Mouse (Mus musculus) small intestine, adult 2 months (tissue): ENCODE data around the gene Creb3l4. TPM values are rescaled to one million over a fixed set of nuclear protein-coding genes. Genes with fewer than 3 reads are reported as not detected.

Experiments used
- H3K27ac ChIP-seq: fragments of 200-500 bp; 2 replicates; pipeline ENCODE4 v1.5.1; 2012; ENCODE audit warnings: low read depth, low read length, control low read depth, inconsistent platforms; ENCODE audit not compliant: insufficient read depth
- H3K27me3 ChIP-seq: fragments of 200-500 bp; 2 replicates; pipeline ENCODE4 v1.6.1; 2012; ENCODE audit warnings: mild to moderate bottlenecking, moderate library complexity, low read length, inconsistent platforms; ENCODE audit not compliant: control insufficient read depth, insufficient read depth
- H3K36me3 ChIP-seq: fragments of 200-500 bp; 2 replicates; pipeline ENCODE4 v1.6.1; 2012; ENCODE audit warnings: mild to moderate bottlenecking, low read length, control low read depth, inconsistent platforms; ENCODE audit not compliant: control insufficient read depth, insufficient read depth
- H3K4me1 ChIP-seq: fragments of 200-500 bp; 2 replicates; pipeline ENCODE4 v1.6.1; 2012; ENCODE audit warnings: low read length, inconsistent platforms, mixed read lengths; ENCODE audit not compliant: control insufficient read depth, insufficient read depth, insufficient read length
- H3K4me3 ChIP-seq: fragments of 200-500 bp; 2 replicates; pipeline ENCODE4 v1.5.1; 2012; ENCODE audit warnings: low read depth, mild to moderate bottlenecking, control low read depth, inconsistent platforms, low read length, moderate library complexity
- CTCF ChIP-seq: fragments of 200-500 bp; IDR thresholded peaks from 2 replicates; pipeline ENCODE4 v1.5.1; 2012; ENCODE audit warnings: low read depth, mild to moderate bottlenecking, control low read depth, inconsistent platforms, low read length, moderate library complexity, mixed read lengths; ENCODE audit not compliant: insufficient replicate concordance, insufficient read length; ENCODE audit errors: extremely low read depth
- POLR2A ChIP-seq: fragments of 200-500 bp; IDR thresholded peaks from 2 replicates; pipeline ENCODE4 v1.6.1; 2012; ENCODE audit warnings: low read depth, mild to moderate bottlenecking, control low read depth, inconsistent platforms, low read length, moderate library complexity
- WGBS: fragments of 180-500 bp; shearing (Covaris S2); methylation state at CpG from one replicate; pipeline ENCODE4 v1.1.7; 2018; 5-methylcytosine and 5-hydroxymethylcytosine counted together
- polyA plus RNA-seq: library from polyadenylated mRNA; depleted of rRNA; stranded (reverse); fragments of >200 nt; gene quantifications from 2 replicates; pipeline ENCODE4 v1.2.3, GENCODE M21; 2012; rRNA removed

Creb3l4 gene
- polyA plus RNA-seq, 1 experiment = 7.0 TPM

DNA sequence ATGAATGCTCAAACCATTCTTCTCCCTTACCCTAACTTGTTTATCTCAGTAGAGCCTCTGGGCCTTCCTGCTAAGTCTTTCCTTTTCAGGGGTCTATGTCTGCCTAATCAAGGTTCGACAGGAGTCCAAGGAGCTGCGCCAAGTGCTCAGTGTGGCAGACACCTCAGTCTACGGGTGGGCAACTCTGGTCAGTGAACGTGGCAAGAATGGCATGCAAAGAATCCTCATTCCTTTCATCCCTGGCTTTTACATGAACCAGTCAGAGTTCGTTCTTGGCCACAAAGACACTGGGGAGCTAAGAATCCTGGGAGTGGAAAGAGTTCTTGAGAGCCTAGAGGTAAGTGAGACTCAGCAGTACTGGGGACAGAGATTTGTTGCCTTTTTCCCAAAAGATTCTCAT lies 39.7 kb downstream of the Creb3l4 start:
- Histone ChIP-seq H3K4me3 (no peak overlapping the region), H3K4me1 (no peaks in the 10 kb centered on the region), H3K36me3 (peaks cover 7% of the 10 kb centered on the region; the same call in 1 of the 2 replicates), H3K27me3 (no peaks in the 10 kb centered on the region), H3K27ac (no peak overlapping the region)
- WGBS = 78% methylated on average over 5 of the region's 5 CpGs
- TF ChIP-seq CTCF (no peak), POLR2A (no peak)

- H3K4me1 ChIP-seq = no peaks in the 10 kb centered on the region
- H3K27ac ChIP-seq = no peak overlapping the region
- 39% methylated on average over 1 of the region's 1 CpGs for WGBS
- H3K36me3 ChIP-seq = peaks cover 2% of the 10 kb centered on the region; the same call in 1 of the 2 replicates
- H3K4me3 ChIP-seq = no peak overlapping the region
- TF ChIP-seq CTCF (no peak), POLR2A (no peak)
- no peaks in the 10 kb centered on the region for H3K27me3 ChIP-seq
These were observed 40.4 kb downstream of the Creb3l4 start for GRCm38 (mm10) chr3:90202884-90203283.

GRCm38 (mm10) chr3:90197548-90197947 lies 45.8 kb downstream of the Creb3l4 start:
- no peak overlapping the region for H3K27ac ChIP-seq
- H3K27me3 ChIP-seq = no peaks in the 10 kb centered on the region

GRCm38 (mm10) chr3:90195644-90196043 lies 47.7 kb downstream of the Creb3l4 start:
- Histone ChIP-seq H3K36me3 (no peaks in the 10 kb centered on the region), H3K27ac (no peak overlapping the region), H3K27me3 (no peaks in the 10 kb centered on the region), H3K4me1 (peaks cover 8% of the 10 kb centered on the region; the same call in 1 of the 2 replicates), H3K4me3 (no peak overlapping the region)
- WGBS = 72% methylated on average over 1 of the region's 1 CpGs
- no peak for TF ChIP-seq POLR2A
- no peak for TF ChIP-seq CTCF

More at GRCm38 (mm10) chr3:90197548-90197947, 45.8 kb downstream of the Creb3l4 start:
- Histone ChIP-seq H3K36me3 (no peaks in the 10 kb centered on the region), H3K4me1 (no peaks in the 10 kb centered on the region), H3K4me3 (no peak overlapping the region)
- TF ChIP-seq POLR2A (no peak), CTCF (no peak)
- 31% methylated on average over 1 of the region's 1 CpGs for WGBS

DNA sequence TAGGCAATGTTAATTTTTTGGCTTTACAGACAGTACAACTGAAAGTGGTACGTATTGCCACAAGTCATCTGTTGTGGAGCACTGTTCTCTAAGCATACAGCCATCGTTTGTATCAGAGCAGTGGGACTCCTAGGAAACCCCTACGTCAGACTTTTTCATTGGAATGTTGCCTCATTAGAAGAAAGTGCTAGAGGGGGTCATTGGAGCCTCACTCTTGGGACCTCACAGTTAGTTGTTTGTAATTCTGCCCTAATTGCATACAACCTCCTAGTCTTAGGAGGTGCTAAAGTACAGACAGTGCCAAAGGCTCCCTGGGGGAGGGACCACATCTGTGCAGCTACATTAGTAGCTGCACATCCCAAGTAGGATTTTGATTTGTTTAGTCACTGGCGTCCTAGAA lies 48.6 kb downstream of the Creb3l4 start:
- H3K4me1 ChIP-seq = peaks cover 10% of the 10 kb centered on the region; the same call in 1 of the 2 replicates
- H3K36me3 ChIP-seq = no peaks in the 10 kb centered on the region
- WGBS = 76% methylated on average over 4 of the region's 4 CpGs
- H3K27ac ChIP-seq = no peak overlapping the region
- H3K27me3 ChIP-seq = no peaks in the 10 kb centered on the region
- H3K4me3 ChIP-seq = no peak overlapping the region
- TF ChIP-seq POLR2A (no peak), CTCF (no peak)

GRCm38 (mm10) chr3:90190859-90191510 lies 52.3 kb downstream of the Creb3l4 start:
- 22% methylated on average over 11 of the region's 11 CpGs for WGBS
- Histone ChIP-seq H3K27ac (no peak overlapping the region), H3K27me3 (no peaks in the 10 kb centered on the region)

More at GRCm38 (mm10) chr3:90190859-90191510, 52.3 kb downstream of the Creb3l4 start:
- TF ChIP-seq POLR2A = no peak
- TF ChIP-seq CTCF = no peak
- Histone ChIP-seq H3K4me1 (peaks cover 10% of the 10 kb centered on the region; the same call in 1 of the 2 replicates), H3K36me3 (no peaks in the 10 kb centered on the region), H3K4me3 (no peak overlapping the region)

Other genes with a start within 250 kb of the Creb3l4 start
- 11.6 and 22.1 TPM in 2 replicates for gene Hax1, start 244.7 kb downstream of the Creb3l4 start, polyA plus RNA-seq
- gene 4933434E20Rik, start 191.9 kb downstream of the Creb3l4 start, polyA plus RNA-seq = 12.9 and 18.1 TPM in 2 replicates
- 26.4 and 52.2 TPM in 2 replicates for gene Ubap2l, start 190.9 kb downstream of the Creb3l4 start, polyA plus RNA-seq
- gene Tpm3, start 170.9 kb downstream of the Creb3l4 start, polyA plus RNA-seq = 45.4 and 101 TPM in 2 replicates
- 0.10 and 0.15 TPM in 2 replicates for gene Nup210l, start 139.4 kb downstream of the Creb3l4 start, polyA plus RNA-seq
- 581 and 835 TPM in 2 replicates for gene Rps27, start 29.9 kb downstream of the Creb3l4 start, polyA plus RNA-seq
- gene Rab13, start 29.8 kb downstream of the Creb3l4 start, polyA plus RNA-seq = 1.1 and 2.0 TPM in 2 replicates
- 70.7 and 84.2 TPM in 2 replicates for gene Jtb, start 11.9 kb downstream of the Creb3l4 start, polyA plus RNA-seq
- 46.2 and 72.7 TPM in 2 replicates for gene Slc39a1, start 4.7 kb upstream of the Creb3l4 start, polyA plus RNA-seq
- gene Crtc2, start 10.7 kb upstream of the Creb3l4 start, polyA plus RNA-seq = 31.4 and 57.0 TPM in 2 replicates
- gene Dennd4b, start 21.7 kb upstream of the Creb3l4 start, polyA plus RNA-seq = 10.7 and 14.1 TPM in 2 replicates
- gene Gatad2b, start 49.7 kb upstream of the Creb3l4 start, polyA plus RNA-seq = 9.0 and 15.1 TPM in 2 replicates
- gene Slc27a3, start 146.4 kb upstream of the Creb3l4 start, polyA plus RNA-seq = 3.7 and 5.9 TPM in 2 replicates
- gene Ints3, start 190.1 kb upstream of the Creb3l4 start, polyA plus RNA-seq = 13.6 and 22.4 TPM in 2 replicates
- 5.1 and 5.9 TPM in 2 replicates for gene Npr1, start 222.4 kb upstream of the Creb3l4 start, polyA plus RNA-seq
- gene Ilf2, start 232.6 kb upstream of the Creb3l4 start, polyA plus RNA-seq = 4.3 and 5.9 TPM in 2 replicates
- 3.4 and 7.1 TPM in 2 replicates for gene Snapin, start 247.5 kb upstream of the Creb3l4 start, polyA plus RNA-seq